Comparison of ENCODE assay signal across 16 mouse cellular contexts in genomic region chr3:41544451-41544850, GRCm38 (mm10). TPM values are rescaled to one million over a fixed set of nuclear protein-coding genes. Genes with fewer than 3 reads are reported as not detected.
DNase-seq lines count a peak whose midpoint lies in the region; ATAC-seq and TF ChIP-seq lines count a peak whose summit lies in the region.
"Had no signal": no experiment of that assay in that cellular context is flagged by ENCODE, and none has a peak within 500 bp of the region (broad histone marks: within the 10 kb centered on the region; RNA-seq: fewer than 3 reads in every experiment).

No protein-coding gene starts in this region.

- no peak overlapping the region for H3K27ac ChIP-seq in embryonic facial prominence, embryonic 14.5 days (replicated peaks; ENCODE audit: low read depth, low read length)
- no peak overlapping the region for H3K27ac ChIP-seq in embryonic facial prominence, embryonic 10.5 days (replicated peaks)
- H3K27ac ChIP-seq in testis, adult 2 months (ENCODE audit: control insufficient read depth, insufficient read depth, low read depth, low read length) = peak overlapping the region; percentile 71
- H3K27ac ChIP-seq in midbrain, postnatal 0 days (ENCODE audit: low read depth, low read length) = no peak overlapping the region
- H3K27ac ChIP-seq: hindbrain, postnatal 0 days; limb, embryonic 12.5 days; midbrain, embryonic 10.5 days had no signal

- H3K36me3 ChIP-seq in embryonic facial prominence, embryonic 14.5 days (ENCODE audit: control insufficient read depth, insufficient read depth, low read length) = no peaks in the 10 kb centered on the region
- no peaks in the 10 kb centered on the region for H3K36me3 ChIP-seq in embryonic facial prominence, embryonic 10.5 days (replicated peaks)
- no peaks in the 10 kb centered on the region for H3K36me3 ChIP-seq in testis, adult 2 months (ENCODE audit: control insufficient read depth, insufficient read depth, low read length)
- H3K36me3 ChIP-seq in midbrain, postnatal 0 days (ENCODE audit: insufficient read depth, low read length) = no peaks in the 10 kb centered on the region
- H3K36me3 ChIP-seq: G1E; limb, embryonic 12.5 days; midbrain, embryonic 10.5 days had no signal

- peak; percentile 67 for DNase-seq in embryonic facial prominence, embryonic 14.5 days (ENCODE audit: low spot score)
- DNase-seq in embryonic facial prominence, embryonic 10.5 days (ENCODE audit: low spot score) = no peak
- peak; percentile 73 for DNase-seq in kidney, postnatal 10 days
- no peak for DNase-seq in kidney, adult 8-10 months
- peak; percentile 7 to 10 for DNase-seq in right cerebral cortex, adult 2 months (ENCODE audit: low spot score in 2 of 2)
- no peak for DNase-seq in right cerebral cortex, postnatal 25 days
- no peak for DNase-seq in midbrain, postnatal 0 days (ENCODE audit: low spot score)
- DNase-seq: heart, adult 18-20 months; heart, postnatal 10 days; lung, adult 2 months; thymus, postnatal 25 days had no signal

- H3K4me2 ChIP-seq in embryonic facial prominence, embryonic 14.5 days (ENCODE audit: low read depth, low read length) = no peak overlapping the region
- no peak overlapping the region for H3K4me2 ChIP-seq in midbrain, postnatal 0 days (ENCODE audit: low read depth, low read length, poor library complexity, severe bottlenecking)
- H3K4me2 ChIP-seq: limb, embryonic 12.5 days had no signal

- no peak for ATAC-seq in embryonic facial prominence, embryonic 14.5 days (ENCODE audit: low read depth)
- no peak for ATAC-seq in midbrain, postnatal 0 days (ENCODE audit: low FRiP score)
- ATAC-seq: hindbrain, postnatal 0 days had no signal

- H3K9ac ChIP-seq in embryonic facial prominence, embryonic 14.5 days (ENCODE audit: low read depth, low read length) = no peak overlapping the region
- no peak overlapping the region for H3K9ac ChIP-seq in midbrain, postnatal 0 days (replicated peaks; ENCODE audit: low read length, poor library complexity, severe bottlenecking)
- H3K9ac ChIP-seq: limb, embryonic 12.5 days had no signal

- no peaks in the 10 kb centered on the region for H3K4me1 ChIP-seq in embryonic facial prominence, embryonic 14.5 days (ENCODE audit: control insufficient read depth, insufficient read depth, low read length)
- no peaks in the 10 kb centered on the region for H3K4me1 ChIP-seq in embryonic facial prominence, embryonic 10.5 days
- peaks cover 7% of the 10 kb centered on the region for H3K4me1 ChIP-seq in testis, adult 2 months (ENCODE audit: control insufficient read depth, insufficient read depth, low read length)
- no peaks in the 10 kb centered on the region for H3K4me1 ChIP-seq in midbrain, postnatal 0 days (ENCODE audit: insufficient read depth, low read length)
- H3K4me1 ChIP-seq: midbrain, embryonic 10.5 days had no signal

- no peak for TF ChIP-seq POLR2A in testis, adult 2 months (IDR thresholded peaks at IDR 0.05; ENCODE audit: control insufficient read depth, low read depth, low read length)

- H3K27me3 ChIP-seq in embryonic facial prominence, embryonic 14.5 days (replicated peaks; ENCODE audit: control insufficient read depth, insufficient read depth, low read length) = no peaks in the 10 kb centered on the region
- H3K27me3 ChIP-seq in embryonic facial prominence, embryonic 10.5 days (replicated peaks; ENCODE audit: low read depth, poor library complexity, severe bottlenecking) = no peaks in the 10 kb centered on the region
- no peaks in the 10 kb centered on the region for H3K27me3 ChIP-seq in testis, adult 2 months (ENCODE audit: control insufficient read depth, insufficient read depth, low read length)
- H3K27me3 ChIP-seq in midbrain, postnatal 0 days (ENCODE audit: insufficient read depth, low read length) = no peaks in the 10 kb centered on the region
- H3K27me3 ChIP-seq: limb, embryonic 12.5 days had no signal

- TF ChIP-seq CTCF in testis, adult 2 months (IDR thresholded peaks at IDR 0.05; ENCODE audit: control insufficient read depth, insufficient read depth, insufficient replicate concordance, low read depth, low read length) = no peak
- no peak for TF ChIP-seq CTCF in midbrain, postnatal 0 days (IDR thresholded peaks at IDR 0.05)

- no peaks in the 10 kb centered on the region for H3K9me3 ChIP-seq in embryonic facial prominence, embryonic 14.5 days (ENCODE audit: control insufficient read depth, low read length)
- no peaks in the 10 kb centered on the region for H3K9me3 ChIP-seq in embryonic facial prominence, embryonic 10.5 days
- no peaks in the 10 kb centered on the region for H3K9me3 ChIP-seq in midbrain, postnatal 0 days (ENCODE audit: low read length)
- H3K9me3 ChIP-seq: G1E; limb, embryonic 12.5 days; midbrain, embryonic 10.5 days had no signal

- 35% methylated on average over 7 of the region's 7 CpGs for WGBS in embryonic facial prominence, embryonic 14.5 days
- WGBS in embryonic facial prominence, embryonic 10.5 days = 70% methylated on average over 7 of the region's 7 CpGs
- WGBS in midbrain, postnatal 0 days = 43% methylated on average over 7 of the region's 7 CpGs

- no peak overlapping the region for H3K4me3 ChIP-seq in embryonic facial prominence, embryonic 14.5 days (ENCODE audit: low read depth, low read length)
- no peak overlapping the region for H3K4me3 ChIP-seq in embryonic facial prominence, embryonic 10.5 days
- H3K4me3 ChIP-seq in testis, adult 2 months (ENCODE audit: control insufficient read depth, low read depth, low read length) = no peak overlapping the region
- no peak overlapping the region for H3K4me3 ChIP-seq in midbrain, postnatal 0 days (ENCODE audit: low read depth, low read length)
- H3K4me3 ChIP-seq: limb, embryonic 12.5 days; midbrain, embryonic 10.5 days had no signal

RNA-seq across cellular contexts. Expression of gene Jade1, which starts 11.1 kb away (rescaled TPM):
- 16.1 and 16.4 TPM in 2 replicates for polyA plus RNA-seq in embryonic facial prominence, embryonic 14.5 days (2014; fragmentation: Nextera tagmentation; extraction: Ambion mirVana)
- 15.5 and 18.8 TPM in 2 replicates for polyA plus RNA-seq in embryonic facial prominence, embryonic 10.5 days (2016; fragmentation: Nextera tagmentation; extraction: Ambion mirVana)
- 7.8 and 9.1 TPM in 2 replicates for polyA plus RNA-seq in testis, adult 2 months (2012; rRNA removed)
- 18.8 and 21.8 TPM in 2 replicates for total RNA-seq in midbrain, postnatal 0 days (2014; rRNA removed)
- 15.0 and 16.7 TPM in 2 replicates for polyA plus RNA-seq in midbrain, postnatal 0 days (2015; fragmentation: Nextera tagmentation; extraction: Ambion mirVana)

Comparison
In these comparisons a context has a peak if more than half of its experiments do, and no peak if none do; other contexts are left out.
1. DNase-seq: peak in embryonic facial prominence, embryonic 14.5 days (single experiment), kidney, postnatal 10 days (single experiment) and right cerebral cortex, adult 2 months (2 of 2); none in embryonic facial prominence, embryonic 10.5 days (single experiment), kidney, adult 8-10 months (0 of 2), right cerebral cortex, postnatal 25 days (single experiment) and midbrain, postnatal 0 days (single experiment).